Mouse (Mus musculus) G1E (cell line): ENCODE measurements at regions not wholly inside any gene's neighbourhood (a gene's known extent, or its start where the extent isn't known, plus 50 kb on each side); places are given as distances from the start of the nearest gene placed in this dataset.

Experiments
- CTCF ChIP-seq: IDR thresholded peaks from 2 replicates; pipeline ENCODE4 v1.5.1; 2012; ENCODE audit warnings: low read depth, low read length, inconsistent platforms, mixed read lengths
- TAL1 ChIP-seq: conservative IDR thresholded peaks from 2 replicates; pipeline ENCODE4 v1.6.1; 2012; ENCODE audit warnings: low read depth, low read length, inconsistent platforms, mixed read lengths

DNA sequence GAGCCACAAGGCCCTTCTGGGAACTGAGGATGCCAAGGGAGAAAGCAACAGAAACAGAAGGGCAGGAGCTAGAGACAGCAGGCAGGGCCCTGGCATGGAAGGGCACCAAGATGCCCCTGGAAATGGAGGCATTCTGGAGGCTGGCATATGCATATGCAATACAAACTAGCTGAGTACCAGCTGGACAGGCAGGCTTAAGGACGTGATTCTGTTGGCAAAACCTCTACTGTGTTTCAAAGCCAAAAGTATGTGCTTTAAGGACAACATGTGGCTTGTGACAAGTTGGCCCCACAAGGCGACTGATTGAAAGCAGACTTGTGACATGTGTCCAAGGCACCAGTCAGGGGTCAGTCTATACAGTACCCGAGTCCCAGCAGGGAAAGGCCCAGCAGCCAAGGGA is 52.2 kb upstream of the A530016L24Rik start:
- TF ChIP-seq TAL1 = no peak
- no peak for TF ChIP-seq CTCF
